Mouse (Mus musculus): ENCODE measurements around the gene Rfesd.

DNA sequence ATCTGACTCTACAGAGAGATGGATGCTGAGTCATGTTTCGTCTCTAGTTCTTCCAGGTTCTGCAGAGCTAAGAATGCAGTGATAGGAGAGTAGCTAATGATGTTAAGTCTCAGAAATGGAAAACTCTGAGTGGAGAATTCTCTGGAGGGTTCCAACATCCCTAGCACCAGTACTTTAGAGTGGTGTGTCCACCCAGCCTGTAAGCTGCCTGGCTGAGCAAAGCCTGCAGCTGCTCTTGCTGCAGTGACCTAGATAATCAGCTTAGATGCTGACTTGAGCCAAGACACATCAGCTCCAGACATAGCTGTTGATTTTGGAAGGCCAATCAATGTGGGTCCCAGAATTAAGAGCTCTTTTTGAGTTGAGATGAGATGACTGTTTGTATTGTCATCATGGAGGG, 30.4 kb downstream of the Rfesd start:
- TF ChIP-seq CTCF (IDR thresholded peaks at IDR 0.05; ENCODE audit: low read depth) (no peak), EP300 (IDR thresholded peaks at IDR 0.05; ENCODE audit: low read depth) (no peak)

All from liver, embryonic 14.5 days (tissue).